Mouse (Mus musculus) cerebellum, postnatal 10 days (tissue): ENCODE measurements at regions not wholly inside any gene's neighbourhood (a gene's known extent, or its start where the extent isn't known, plus 50 kb on each side); places are given as distances from the start of the nearest gene placed in this dataset.

Experiments
- DNase-seq, 2 experiments: peaks; one replicate each; pipeline ENCODE4 v3.0.0; 2021; ENCODE audit warnings: mixed read lengths in 2 of 2

GRCm38 (mm10) chr15:62116184-62116583, 1193.4 kb upstream of the A1bg start:
- DNase-seq = no peak

GRCm38 (mm10) chr15:62114815-62115214, 1192.0 kb upstream of the A1bg start:
- no peak for DNase-seq

- DNase-seq = no peak
Measured at GRCm38 (mm10) chr15:62112151-62112550, 1189.3 kb upstream of the A1bg start.

DNA sequence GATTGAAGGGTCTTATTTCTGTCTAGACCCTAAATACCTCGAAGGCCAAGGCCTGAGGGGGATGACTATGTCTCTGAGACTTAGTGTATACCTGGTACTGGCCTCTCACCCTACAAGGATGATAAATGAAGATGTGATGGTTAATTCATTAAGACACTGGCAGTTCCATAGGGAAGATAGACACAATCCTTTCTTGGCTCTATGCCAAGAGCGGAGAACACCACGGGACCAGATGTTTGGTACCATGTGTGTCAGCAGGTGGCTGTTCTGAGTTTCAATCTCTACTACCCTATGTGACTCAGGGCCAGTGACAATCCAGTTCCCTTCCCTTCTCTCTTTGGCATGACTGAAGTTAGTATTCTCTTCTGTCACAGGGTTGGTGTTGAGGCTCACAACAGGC, 1185.2 kb upstream of the A1bg start:
- DNase-seq = peak; percentile 46 to 58

GRCm38 (mm10) chr15:62106518-62106975, 1183.7 kb upstream of the A1bg start:
- DNase-seq = peak; percentile 90 to 92

DNA sequence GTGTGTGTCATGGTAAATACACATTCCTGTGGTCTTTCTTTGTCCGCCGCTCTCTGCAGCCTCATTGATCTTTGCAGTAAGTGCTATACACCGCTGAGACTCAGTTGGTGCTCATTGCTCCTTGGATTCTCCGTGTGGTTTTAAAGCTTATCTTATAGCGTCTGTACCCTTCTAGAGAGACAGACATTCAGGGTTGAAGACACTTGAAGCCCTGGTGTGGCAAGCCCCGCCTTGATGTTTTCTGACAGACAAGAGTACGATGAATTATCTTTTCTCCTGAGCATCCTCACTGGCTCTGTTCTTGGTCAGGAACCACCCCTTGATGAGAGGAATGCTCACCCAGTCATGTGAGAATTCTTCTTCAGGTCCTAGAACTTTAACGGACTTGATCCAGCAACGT, 1182.7 kb upstream of the A1bg start:
- no peak for DNase-seq

DNA sequence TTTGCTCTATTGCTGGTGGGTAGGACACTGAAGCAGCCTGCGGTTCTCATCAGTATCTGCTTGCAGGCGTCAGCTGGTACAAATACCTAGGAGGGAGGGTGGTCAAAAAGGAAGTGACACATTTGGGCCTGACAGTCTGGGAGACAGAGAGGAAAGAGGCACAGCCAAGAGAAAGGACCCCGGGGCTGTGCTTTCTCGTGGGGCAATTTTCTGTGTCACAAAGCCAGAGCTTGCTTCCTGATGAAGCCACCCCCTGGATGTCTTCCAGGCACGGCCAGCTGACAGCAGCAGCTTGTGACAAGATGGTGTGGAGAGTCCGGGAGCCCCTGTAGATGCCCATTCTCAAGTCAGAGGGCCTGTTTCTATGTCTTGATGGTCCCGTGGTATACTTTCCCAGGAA, 1181.8 kb upstream of the A1bg start:
- peak; percentile 77 to 87 for DNase-seq

DNA sequence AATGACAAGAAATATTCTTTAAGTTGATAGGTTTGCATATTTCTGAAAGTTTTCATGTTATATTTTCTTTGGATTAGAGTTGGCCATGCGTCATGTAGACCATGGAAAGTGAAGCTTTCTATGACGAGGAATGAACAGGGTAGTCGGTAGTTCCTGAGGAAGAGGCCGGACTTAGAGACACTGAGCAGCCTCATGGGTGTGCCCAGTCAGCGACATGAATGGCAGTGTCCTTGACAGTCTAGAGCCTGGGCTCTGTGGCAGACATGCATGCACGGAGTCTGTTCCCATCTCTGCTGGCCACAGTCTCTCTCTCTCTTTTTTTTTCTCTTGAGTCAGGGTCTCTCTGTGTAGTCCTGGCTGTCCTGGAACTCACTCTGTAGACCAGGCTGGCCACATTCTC, 1176.9 kb upstream of the A1bg start:
- no peak for DNase-seq

DNA sequence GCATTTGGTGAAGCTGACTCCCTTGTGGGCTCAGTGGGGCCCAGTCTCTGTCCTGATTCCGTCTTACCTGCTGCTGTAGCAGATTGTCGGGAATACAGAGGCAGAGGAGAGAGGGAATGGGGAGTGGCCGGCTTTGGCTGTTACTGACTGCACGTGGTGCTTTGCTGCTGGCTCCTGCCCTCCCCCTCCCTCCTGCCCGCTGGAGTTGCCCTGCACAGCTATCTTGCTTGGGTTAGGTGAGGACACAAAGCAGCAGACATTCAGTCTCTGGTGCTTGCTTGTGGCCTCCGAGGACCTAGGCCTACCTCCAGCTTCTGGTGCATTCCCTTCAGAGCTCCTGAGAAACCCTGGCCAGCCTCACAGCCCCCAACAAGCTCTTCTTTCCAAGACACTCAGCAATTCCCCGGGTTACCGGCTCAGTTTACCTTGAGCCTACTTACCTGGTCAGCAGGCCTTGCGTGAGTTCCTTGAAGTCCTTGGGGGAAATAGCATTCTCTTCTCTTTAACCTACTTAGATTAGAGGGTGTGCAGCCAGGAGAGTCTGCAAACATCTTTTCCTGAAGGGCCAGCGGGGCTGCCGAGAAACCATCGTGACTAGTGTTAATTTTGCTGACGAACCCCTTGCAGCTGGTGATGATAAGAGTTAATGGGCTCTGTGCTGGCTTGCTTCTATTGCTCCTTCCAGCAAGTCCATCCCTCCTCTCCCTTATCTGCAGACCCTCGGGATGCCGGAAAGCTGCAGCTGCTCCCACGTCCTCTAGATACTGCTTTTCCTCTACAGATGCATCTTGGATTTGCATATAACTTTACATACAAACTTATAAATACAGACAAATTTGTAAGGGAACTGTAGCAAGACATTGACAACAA, 1176.2 kb upstream of the A1bg start:
- DNase-seq = peak in 1 of 2 experiments; percentile 29

DNA sequence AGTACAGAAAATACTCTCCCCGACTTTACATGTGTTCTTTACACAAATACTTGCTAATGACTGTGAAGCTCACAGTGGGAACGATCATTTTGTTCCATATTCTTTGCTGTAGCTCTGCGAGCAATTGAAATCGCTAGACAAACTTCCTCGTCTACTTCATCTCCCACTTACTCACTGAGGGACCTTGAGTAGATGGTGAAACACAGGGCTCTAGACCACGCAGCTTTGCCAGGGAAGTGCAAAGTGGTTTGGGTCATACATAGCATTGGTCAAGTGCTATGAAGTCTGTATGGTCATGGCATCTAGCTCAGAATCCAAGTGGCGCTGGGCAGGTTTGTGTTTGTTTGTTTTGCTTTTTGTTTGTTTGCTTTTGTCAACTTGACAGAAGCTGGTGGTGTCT, 1174.0 kb upstream of the A1bg start:
- DNase-seq = no peak

DNA sequence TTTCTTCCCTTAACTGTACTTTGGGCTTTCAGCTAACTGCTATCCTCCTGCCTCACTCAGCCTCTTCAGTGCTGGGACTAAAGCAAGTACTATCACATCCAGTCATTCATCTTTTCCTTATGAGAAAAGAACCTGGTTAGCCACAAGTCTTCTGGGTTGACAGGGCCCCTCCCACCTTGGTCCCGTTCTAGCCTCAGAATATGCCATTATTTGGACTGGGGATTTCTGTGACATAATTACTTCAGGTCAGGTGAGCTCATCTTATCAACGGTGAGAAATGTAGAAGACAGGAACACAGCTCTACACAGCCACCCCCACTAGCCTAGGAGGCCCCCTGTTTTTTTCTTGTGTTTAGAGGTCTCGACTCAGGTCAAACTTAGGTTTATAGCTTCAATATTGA, 1172.4 kb upstream of the A1bg start:
- DNase-seq = no peak

DNA sequence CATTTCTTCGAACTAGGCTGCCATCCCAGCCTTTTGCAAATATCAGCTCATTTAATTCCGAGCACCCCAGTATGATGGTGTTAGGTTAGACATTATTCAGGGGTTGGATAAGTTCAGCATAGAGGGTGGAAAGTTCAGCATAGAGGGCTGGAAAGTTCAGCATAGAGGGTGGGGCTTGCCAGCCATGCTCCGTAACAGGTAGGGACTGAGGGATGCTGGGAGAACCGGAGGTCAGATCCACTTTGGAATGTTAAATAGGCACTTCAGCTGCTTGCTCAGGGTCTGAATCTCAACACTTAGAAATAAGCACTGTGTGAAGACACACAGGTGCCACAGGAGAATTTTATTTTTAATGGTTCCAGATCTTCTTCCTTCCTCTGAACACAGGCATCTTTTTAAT, 1170.9 kb upstream of the A1bg start:
- no peak for DNase-seq

DNA sequence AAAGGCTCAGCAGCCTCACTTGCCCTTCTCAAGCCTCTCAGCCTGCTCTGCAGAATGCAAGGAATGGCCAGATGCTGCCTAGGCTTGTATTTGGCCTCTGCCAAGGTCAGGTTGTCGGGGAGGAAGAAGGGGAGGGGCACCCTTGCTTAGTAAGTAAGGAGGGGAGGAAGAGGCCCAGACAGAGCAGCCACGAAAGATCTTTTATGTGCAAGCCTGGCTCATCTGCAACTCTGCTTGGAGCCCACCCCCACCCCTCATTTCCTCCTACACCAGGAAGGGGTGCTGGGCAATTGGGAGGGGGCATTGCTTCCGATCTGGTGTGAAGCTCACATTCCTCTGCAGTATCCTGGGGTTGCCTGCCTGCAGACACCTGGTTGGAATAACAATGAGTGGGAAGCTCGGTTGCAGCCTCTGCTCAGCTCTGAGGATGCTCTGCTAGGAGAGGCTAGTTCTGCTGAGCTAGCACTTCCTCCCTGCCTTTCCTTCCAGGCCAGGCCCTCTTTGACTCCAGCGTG, 1169.9 kb upstream of the A1bg start:
- no peak for DNase-seq

GRCm38 (mm10) chr15:62091746-62092659, 1169.2 kb upstream of the A1bg start:
- DNase-seq = no peak

- no peak for DNase-seq
Measured at GRCm38 (mm10) chr15:62091144-62091543, 1168.3 kb upstream of the A1bg start.

DNA sequence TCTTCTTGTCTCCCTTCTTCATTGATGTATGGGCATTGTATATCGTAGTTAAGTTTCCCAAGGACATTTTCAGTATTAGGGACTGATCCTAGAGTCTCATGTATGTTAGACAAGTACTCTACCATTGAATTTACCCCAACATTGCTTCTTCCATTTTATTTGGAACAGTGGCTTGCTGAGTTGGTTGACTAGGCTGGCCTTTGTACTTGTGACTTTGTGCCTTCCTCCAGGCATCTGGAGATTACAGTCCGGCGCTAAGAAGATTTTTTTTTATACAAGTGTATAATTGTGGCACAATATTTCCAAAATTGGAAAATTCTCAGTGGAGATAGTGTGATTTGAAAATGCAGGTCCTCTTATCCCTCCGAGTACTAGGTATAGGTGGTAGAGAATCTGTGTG, 1165.5 kb upstream of the A1bg start:
- no peak for DNase-seq

DNA sequence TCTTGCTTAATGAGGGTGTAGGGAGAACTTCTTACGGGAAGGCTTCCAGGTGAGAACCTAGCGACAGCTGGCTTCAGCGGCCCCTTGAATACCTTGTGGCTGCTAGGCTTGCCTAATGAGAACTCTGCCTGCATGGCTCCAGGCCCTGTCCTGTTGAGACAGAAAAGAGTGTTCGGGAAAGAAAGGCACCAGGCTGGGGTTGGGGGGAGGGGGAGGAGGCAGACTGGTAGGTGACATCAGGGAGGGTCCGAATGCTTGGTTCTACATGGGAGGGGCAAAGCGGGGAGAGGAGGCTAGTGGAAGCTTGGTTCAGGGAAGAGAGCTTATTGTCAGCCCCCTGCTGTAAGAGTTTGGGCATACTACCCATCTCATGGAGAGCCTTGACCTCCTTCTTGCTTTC, 1164.9 kb upstream of the A1bg start:
- DNase-seq = no peak

DNA sequence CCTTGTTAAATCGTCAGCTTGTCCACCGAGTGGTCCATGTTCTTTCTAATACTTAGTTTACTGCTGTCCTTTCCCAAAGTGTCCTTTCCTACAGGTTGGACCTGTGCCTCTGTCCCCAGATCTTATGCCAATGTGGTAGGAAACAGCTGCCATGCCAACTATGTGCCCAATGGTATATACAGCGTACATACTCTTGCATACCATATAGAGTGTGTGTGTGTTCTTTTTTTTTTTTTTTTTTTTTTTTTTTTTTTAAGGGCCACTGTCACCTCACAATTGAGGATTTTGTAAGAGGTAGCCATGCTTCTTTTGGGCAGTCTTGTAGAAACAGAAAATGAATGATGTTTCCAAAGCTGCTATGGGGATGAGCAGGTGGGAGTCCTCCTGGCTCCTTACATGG, 1163.2 kb upstream of the A1bg start:
- DNase-seq = no peak

GRCm38 (mm10) chr15:62083347-62083746, 1160.5 kb upstream of the A1bg start:
- no peak for DNase-seq

- no peak for DNase-seq
Measured at GRCm38 (mm10) chr15:62082539-62082938, 1159.7 kb upstream of the A1bg start.

GRCm38 (mm10) chr15:62079155-62080109, 1156.6 kb upstream of the A1bg start:
- DNase-seq = peak; percentile 38 to 60

GRCm38 (mm10) chr15:62076552-62077234, 1153.9 kb upstream of the A1bg start:
- no peak for DNase-seq
